Mouse (Mus musculus): ENCODE data around the gene AU018091.
"Not testable (repeated sequence)": the region's sequence is repeated elsewhere in the genome, so short reads cannot be mapped to it uniquely, and the experiment has no call there.

Gene AU018091

DNA sequence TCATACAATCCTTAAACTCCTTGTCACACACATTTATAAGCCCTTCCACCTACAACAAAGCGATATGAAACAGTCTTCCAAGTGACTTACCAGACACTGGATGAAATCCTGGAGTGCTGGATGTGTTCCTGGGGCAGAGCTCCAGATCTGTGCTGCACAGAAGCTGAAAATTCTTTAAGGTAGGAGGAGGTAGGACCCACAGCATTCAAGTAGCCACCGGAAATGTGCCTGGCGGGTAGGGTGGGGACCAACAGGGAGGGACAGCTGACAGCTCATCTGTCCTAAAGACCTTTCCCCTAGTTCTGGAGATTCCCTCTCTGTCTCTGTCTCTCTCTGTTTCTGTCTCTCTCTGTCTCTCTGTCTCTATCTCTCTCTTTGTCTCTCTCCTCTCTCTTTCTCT, at the start of gene AU018091:
AU018091 (minus strand) TSS at position 279 of the 400 bp plus-strand sequence.
- in situ Hi-C loops (cut with MboI; ENCODE audit: low sequenced_read_pairs): no loop called here

DNA sequence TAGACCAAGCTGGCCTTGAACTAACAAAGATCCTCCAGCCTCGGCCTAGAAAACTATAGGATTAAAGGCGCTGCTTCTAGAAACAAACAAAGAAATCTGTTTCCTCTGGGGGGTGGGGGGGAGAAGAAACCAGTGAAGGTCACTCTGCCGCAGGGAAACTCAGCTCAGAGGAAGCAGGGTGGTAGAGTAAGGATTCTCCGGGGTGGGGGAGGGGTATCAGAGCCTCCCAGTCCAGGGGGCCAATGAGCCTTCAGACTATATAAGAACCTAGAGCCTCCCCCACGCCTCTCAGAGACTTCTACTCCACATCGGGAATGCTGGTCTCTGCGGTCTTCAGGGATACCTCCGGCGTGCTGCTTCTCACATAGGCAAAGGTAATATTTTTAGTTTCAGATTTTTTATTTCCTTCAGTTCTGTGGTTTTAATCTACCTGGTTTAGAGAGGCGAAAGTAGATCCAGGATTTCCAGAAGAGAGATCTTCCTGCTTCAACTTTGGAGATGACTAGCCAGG, 48.6 kb upstream of the AU018091 start:
- in situ Hi-C loops (cut with MboI; ENCODE audit: low sequenced_read_pairs): no loop called here

DNA sequence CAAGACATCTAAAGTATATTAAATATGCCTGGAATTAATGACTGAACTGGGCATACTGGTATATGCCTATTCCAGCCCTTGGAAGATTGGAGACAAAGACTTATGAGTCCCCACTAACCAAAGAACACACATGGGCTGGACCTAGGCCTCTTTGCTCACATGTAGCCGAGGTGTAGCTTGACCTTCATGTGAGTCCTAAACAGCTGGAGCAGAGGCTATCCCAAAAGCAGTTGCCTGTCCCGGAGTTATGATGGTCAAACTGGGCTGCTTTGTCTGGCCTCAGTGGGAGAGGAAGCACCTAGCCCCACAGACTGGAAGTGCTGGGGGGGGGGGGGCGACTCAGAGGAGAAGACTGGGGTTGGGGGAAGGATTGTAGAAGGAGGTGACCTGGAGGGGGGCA, 47.3 kb upstream of the AU018091 start:
- in situ Hi-C loops (cut with MboI; ENCODE audit: low sequenced_read_pairs): no loop called here

DNA sequence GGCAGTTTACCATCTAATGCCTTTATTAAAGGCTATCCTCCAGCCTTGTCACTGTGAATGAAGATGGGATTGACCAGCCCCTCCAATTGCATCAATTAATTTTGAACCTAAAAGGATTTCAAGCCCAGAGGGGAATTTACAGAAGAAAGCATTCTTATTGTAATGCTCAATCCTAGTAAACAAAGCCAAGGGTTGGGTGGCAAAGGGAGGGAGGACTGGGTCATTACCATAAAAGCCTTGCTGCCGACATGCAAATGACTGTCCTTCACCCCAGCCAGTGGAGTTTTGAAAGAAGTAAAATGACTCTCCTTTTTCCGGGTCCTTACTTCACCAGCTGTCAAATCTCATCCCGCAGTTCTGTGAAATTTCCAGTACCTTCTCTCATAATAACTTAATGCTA, 44.6 kb upstream of the AU018091 start:
- in situ Hi-C loops (cut with MboI; ENCODE audit: low sequenced_read_pairs): no loop called here

DNA sequence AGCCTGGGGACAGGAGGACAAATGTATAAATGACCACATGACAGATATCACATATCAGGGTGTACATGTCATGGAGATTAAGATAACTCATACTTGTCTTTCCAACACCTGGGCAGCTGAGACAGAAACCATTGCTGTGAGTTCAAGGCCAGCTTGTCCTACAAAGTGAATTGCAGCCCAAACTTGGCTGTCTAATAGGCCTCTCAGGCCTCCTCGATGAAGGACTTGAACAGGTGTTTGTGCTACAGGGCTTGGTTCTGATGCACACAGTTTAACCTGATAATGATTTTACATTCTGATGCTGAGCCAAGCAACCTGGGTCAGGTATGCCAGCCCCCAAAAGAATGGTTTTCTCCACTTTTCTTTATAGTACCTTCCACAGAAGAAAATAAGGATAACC, 44.2 kb upstream of the AU018091 start:
- in situ Hi-C loops (cut with MboI; ENCODE audit: low sequenced_read_pairs): no loop called here

DNA sequence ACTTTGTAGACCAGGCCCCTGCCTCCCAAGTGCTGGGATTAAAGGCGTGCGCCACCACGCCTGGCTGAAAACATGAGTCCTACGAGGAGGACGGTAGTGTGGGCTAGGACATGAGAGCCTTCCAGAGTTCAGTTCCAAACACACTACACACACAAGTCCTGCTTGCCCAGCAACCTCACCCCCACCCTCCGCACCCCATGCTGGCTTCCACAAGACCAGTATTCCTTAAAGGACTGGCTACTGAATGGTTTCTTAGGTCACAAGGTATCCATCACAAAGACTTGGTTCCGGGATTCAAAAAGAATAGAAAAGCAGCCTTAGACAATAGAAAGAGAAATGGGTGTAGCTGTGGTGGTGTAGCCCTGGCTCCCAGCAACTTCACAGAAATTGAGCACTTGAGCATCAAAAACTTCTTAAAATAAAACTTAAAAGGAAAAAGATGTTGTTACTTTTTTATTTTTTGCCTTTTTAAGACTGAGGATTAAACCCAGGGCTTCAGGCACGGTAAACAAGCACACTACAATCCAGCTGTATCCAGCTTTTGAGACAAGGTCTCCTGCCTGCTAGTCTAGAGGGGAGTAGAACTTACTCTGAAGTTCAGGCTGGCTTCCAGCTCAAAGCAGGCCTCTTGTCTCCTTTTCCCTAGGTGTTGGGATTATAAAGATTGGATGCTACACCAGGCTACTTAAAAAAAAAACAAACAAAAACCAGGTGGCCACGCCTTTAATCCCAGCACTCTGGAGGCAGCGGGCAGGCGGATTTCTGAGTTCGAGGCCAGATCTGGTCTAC, 43.2 kb upstream of the AU018091 start:
- in situ Hi-C loops (cut with MboI; ENCODE audit: low sequenced_read_pairs): no loop called here

DNA sequence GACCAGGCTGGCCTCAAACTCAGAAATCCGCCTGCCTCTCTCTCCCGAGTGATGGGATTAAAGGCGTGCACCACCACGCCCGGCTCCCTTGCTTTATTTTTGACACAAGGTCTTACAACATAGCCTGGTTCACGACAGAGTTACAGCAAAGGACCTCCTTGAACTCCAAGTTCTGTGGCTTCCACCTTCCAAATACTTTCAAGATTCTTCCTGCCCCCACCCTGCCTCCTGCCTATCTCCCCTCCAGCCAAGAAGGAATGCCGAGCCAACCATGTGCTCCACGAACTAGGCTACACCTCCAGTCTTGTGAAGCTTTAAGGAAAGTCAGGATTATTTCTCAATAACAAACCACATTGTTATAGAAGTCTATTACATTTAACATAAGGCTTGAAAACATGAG, 42.5 kb upstream of the AU018091 start:
- in situ Hi-C loops (cut with MboI; ENCODE audit: low sequenced_read_pairs): no loop called here

DNA sequence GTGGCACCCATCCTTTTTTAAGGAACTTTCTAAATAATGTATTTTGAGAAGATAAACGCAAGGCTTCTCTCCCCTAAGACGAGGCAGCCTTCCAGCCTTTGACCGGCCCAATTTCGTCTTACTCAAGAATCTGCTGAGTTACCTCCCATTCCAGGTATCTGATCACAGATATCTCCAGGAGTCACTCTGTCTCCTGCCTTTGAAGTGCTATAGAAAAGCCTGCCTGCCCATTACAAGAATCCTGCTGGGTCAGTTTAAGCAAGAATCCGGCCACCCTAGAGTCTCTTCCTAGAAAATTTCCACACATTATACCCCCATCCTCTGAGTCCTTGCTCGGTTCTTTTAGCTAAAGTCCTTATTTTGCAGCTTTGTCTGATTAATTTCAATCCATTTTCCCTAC, 41.6 kb upstream of the AU018091 start:
- in situ Hi-C loops (cut with MboI; ENCODE audit: low sequenced_read_pairs): no loop called here

DNA sequence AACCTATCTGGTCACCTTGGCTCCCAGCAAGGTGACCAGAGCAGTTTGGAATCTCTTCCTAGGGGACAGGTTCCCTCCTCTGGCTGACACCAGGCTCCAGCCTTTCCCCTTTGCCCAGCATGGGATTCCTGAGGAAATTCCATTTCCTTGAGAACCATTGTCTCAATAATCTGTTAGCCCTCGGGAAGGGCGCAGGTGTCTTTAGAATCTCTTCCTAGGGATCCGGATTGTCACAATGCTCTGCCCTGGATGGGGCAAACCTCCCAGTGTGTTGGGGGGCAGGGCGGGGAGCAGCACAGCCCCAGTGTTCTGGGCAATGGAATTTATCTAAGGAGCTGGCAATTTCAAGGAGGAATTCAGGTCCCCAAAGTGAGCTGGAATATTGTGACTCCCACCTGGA, 37.5 kb upstream of the AU018091 start:
- in situ Hi-C loops (cut with MboI; ENCODE audit: low sequenced_read_pairs): no loop called here

DNA sequence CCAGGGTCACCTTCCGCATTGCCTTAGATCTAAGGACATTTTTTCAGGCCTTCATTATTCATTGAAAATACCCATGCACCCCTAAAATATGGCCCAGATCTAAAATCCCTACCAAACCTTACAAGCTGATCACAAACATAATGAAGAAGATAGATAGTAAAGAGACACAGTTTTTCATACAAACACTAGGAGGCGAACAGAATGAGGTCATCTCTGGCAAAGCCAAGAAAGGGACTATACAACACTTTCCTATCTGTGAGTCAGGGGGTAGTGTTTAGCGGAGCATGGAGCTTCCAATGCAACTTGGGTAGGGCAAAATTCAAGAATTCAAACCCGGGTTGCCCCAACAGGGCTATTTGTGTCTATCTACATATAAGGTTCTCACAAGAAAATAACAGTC, 35.6 kb upstream of the AU018091 start:
- in situ Hi-C loops (cut with MboI; ENCODE audit: low sequenced_read_pairs): no loop called here

DNA sequence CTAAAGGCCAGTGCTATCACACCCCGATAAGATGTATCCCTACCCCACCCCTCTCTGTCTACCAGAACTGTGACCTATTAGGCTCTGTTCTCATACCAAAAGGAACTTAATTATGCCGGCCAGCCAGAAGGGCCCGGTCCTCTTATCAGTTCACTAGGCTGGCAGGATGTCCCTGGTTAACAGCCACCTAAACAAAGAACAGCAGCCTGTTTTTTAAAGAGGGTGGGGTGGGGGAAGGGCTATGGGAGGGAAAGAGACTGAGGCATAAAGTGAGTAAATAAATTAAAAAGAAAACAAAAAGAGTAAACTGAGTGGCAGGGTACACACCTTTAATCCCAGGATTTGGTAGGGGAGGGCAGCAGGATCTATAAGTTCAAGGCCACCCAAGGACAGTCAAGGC, 34.9 kb upstream of the AU018091 start:
- in situ Hi-C loops (cut with MboI; ENCODE audit: low sequenced_read_pairs): no loop called here

DNA sequence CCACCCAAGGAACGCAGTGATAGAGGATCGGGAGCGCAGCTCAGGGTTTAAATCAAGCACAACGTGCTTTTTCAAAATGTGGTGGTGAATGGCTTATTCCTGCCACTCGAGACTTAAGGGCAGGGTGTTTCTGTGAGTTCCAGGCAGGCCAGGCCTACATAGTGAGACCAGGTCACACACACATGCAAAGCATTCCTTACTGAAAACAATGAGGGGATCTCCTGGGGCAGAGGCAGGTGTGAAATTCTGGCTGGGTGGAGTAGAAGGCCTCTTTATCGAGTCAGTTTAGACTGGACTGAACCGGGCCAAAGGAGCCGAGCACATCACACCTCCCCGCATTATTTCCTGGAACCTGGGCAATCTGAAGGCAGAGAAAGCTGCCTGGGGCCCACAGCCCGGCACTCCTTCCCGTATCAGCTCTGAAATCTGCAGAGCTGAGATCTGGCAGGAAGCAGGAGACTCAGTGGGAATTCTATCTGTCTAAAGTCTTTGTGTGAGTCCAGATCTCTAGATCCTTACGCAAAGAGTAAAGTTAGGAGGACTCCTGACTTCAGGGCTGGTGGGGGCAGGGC, 32.2 kb upstream of the AU018091 start:
- in situ Hi-C loops (cut with MboI; ENCODE audit: low sequenced_read_pairs): no loop called here

DNA sequence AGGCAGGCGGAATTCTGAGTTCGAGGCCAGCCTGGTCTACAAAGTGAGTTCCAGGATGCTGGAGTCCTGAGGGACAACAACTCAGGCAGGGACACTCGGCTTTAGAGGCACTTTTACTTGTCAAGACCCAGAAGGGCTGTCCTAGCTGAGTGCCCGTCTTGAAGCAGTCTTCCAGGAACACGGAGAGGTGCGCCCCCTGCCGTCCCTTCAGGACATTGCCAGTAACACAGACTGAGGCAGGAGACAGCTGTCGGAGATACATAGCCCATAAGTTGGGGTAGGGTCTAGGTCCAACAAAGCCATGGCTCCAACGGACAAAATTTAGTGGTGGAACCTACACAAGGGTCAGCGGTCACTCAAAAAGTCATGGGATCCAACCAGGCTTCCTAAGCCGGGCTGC, 29.9 kb upstream of the AU018091 start:
- in situ Hi-C loops (cut with MboI; ENCODE audit: low sequenced_read_pairs): no loop called here

DNA sequence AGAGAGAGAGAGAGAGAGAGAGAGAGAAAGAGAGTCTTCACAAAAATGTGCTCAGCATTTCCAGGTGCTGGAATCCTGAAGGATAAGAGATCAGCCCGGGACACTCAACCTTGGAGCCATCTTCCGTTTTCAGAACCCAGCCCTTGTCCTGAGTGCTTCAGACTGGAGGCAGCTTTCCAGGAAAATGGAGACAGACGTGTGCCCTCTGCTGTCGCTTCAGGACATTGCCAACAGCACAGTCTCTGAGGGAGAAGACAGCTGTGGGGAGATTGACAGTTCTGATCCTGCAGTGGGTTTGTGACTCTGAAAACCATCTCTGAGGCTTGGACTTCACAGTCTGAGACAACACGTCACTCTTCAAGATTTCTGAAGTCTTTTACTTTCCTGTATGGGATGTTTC, 26.8 kb upstream of the AU018091 start:
- in situ Hi-C loops (cut with MboI; ENCODE audit: low sequenced_read_pairs): no loop called here

DNA sequence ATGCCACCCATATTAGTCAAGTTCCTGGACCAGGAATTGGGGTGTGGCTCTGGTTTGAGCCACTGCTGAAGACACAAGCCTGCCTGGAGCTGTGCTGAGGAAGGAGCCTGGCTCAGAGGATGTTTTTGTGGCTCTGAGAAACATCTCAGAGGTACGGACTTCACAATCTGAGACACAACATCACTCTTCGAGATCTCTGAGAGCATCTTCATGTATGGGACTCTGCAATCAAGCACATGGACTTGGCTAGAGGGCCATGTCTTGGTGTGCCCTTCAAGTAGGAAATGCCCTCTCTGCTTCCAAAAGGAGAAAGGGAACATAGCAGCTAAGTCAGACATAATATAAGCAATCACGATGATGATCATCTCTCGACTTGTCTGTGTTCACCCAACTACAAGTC, 25.5 kb upstream of the AU018091 start:
- in situ Hi-C loops (cut with MboI; ENCODE audit: low sequenced_read_pairs): no loop called here

DNA sequence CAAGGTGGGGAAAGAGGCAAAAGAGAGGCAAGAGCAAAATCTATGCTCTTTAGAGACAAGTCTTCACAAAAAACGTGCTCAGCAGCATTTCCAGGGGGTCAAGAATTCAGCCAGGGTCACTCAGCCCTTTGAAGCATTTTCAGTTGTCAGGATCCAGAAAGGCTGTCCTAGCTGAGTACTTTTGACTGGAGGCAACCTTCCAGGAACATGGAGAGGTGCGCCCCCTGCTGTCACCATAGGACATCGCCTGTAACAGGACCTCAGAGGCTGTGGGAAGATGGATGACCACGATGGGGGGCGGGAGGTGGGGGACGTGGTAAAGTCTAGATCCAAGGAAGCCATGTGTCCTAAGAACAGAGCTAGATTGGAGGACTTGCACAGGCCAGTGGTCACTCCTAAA, 24.9 kb upstream of the AU018091 start:
- in situ Hi-C loops (cut with MboI; ENCODE audit: low sequenced_read_pairs): no loop called here

DNA sequence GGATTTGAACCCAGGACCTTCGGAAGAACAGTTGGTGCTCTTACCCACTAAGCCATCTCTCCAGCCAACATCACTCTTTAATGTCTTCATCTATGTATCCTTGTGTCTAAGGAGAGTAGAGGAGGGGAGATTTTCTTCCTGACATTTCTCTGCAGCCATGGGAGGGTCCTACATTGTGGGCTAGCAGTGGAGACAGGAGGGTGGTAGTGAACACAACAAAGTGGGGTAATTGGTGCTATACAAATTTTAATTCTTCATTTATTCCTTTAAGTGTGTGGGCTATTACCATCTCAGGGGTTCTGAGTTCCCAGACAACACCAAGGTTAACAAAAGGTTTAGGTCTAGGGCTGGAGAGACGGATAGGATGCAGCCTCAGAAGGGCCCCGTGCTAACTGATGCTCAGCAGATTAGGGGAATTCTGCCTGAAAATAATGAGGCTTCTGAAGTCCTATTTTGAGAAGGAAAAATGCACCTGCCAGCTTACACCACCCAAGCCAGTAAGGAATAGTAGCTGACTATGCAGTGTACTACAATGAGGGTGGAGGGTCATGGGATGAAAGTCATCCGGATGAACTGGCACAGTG, 24.1 kb upstream of the AU018091 start:
- in situ Hi-C loops (cut with MboI; ENCODE audit: low sequenced_read_pairs): no loop called here

DNA sequence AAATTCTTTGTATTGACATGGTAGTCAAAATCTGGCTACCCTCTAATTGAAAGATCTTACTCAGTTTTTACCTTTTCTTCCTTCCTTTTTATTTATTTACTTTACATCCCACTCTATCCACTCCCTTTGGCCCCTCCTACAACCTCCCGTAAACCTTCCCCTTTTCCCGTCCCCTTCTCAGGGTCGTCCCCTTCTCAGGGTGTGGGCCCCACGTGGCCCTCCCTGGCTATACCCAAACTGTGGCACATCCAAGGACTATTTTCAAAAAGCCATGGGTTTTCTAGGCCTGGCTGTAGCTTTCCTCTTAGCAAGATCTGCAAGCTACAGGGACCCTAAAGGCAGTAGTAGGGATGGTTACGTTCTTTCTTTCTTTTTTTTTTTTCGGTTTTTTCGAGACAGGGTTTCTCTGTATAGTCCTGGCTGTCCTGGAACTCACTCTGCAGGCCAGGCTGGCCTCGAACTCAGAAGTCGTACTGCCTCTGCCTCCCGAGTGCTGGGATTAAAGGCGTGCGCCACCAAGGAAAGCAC, 23.0 kb upstream of the AU018091 start:
- in situ Hi-C loops (cut with MboI; ENCODE audit: low sequenced_read_pairs): no loop called here

DNA sequence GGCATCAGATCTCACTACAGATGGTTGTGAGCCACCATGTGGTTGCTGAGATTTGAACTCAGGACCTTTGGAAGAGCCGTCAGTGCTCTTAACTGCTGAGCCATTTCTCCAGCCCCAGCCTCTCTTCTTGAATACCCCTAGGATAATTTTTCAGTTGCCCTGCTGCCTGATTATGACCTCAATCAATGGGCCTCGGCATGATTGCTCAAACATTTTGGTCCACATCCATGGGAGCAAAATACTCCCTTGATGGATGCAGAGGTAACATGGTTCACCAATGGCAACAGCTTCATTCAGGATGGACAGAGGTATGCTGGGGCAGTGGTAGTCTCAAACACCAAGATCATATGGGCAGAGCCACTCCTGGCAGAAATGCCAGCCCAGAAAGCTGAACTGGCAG, 17.7 kb upstream of the AU018091 start:
- in situ Hi-C loops (cut with MboI; ENCODE audit: low sequenced_read_pairs): not testable (repeated sequence)

DNA sequence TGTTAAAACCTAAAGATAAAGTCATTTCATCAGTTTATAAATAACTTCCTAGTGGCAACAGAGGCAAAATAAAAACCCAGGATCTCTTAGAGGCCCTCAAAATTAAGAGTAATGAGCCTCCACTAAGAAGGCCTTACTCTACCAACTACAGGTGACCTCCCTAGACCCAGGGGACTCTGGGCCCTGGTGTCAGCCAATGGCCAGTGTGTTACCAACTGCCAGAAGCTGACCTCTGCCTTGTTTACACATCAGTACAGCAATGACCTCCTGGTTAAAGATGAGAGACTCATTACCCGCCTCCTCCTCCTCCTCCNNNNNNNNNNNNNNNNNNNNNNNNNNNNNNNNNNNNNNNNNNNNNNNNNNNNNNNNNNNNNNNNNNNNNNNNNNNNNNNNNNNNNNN, 17.1 kb upstream of the AU018091 start:
- in situ Hi-C loops (cut with MboI; ENCODE audit: low sequenced_read_pairs): no loop called here

DNA sequence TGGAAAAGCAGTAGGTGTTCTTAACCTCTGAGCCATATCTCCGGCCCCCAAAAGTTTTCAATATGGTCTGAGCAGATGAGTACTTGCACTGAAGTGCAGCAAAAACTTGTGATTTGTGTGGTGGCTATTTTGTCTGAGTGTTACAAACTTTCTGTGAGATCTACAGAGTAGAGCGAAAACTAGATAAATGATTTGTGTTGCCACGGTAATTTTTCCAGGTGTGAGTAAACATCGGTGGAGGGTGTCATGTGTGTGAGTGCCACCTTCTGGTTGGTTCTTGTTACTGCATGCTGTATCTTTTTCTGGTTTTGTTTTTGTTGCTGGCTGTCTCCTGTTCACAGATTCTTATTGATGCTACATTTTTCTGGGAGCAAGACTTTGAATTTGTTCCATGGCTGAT, 15.4 kb upstream of the AU018091 start:
- in situ Hi-C loops (cut with MboI; ENCODE audit: low sequenced_read_pairs): no loop called here

DNA sequence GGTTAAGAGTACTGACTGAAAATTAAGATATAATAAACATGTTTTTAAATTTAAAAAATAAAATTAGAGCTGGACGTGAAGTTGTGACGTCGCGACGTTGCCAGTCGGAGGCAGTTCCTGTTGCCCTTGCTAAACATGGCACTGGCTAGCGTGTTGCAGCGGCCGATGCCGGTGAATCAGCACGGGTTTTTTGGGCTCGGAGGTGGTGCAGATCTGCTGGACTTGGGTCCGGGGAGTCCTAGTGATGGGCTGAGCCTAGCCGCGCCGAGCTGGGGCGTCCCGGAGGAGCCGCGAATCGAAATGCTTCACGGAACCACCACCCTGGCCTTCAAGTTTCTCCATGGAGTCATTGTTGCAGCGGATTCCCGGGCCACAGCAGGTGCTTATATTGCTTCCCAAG, 12.0 kb upstream of the AU018091 start:
- in situ Hi-C loops (cut with MboI; ENCODE audit: low sequenced_read_pairs): not testable (repeated sequence)
